Mouse (Mus musculus): ENCODE results near the gene Smtnl2. TPM values are rescaled to one million over a fixed set of nuclear protein-coding genes. Genes with fewer than 3 reads are reported as not detected.
A peak's percentile ranks its signal among the peaks of the same experiment; 100 is the strongest.
"Not testable (repeated sequence)": the region's sequence is repeated elsewhere in the genome, so short reads cannot be mapped to it uniquely, and the experiment has no call there.

Gene Smtnl2
- polyA plus RNA-seq, 1 experiment from 2014 or later = 11.3 TPM

DNA sequence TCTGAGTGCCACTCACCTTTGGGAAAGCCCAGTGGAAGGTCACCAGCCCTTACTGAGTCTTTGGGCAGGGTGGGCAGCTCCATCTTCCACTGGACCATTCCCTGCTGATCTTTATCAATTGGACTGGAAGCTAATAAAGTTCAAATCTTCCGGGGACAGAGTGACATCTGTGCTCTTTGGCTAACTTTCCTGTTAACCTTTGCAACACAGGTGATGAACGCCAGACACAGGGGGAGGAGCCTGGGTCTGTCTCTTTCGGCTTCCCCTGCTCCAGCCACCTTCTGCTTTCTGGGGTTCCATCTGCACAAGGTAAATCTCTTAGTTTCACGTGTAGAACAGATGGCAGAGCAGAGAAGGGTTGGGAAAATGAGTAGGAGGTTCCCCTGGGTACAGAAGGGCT, 26.9 kb upstream of the Smtnl2 start:
- Histone ChIP-seq H3K9ac (no peak overlapping the region), H3K4me2 (no peak overlapping the region), H3K36me3 (peaks cover 13% of the 10 kb centered on the region), H3K27ac (no peak overlapping the region), H3K4me1 (peaks cover 21% of the 10 kb centered on the region), H3K27me3 (replicated peaks) (peaks cover 4% of the 10 kb centered on the region; the same call in 1 of the 2 replicates), H3K4me3 (no peak overlapping the region), H3K9me3 (replicated peaks) (no peaks in the 10 kb centered on the region)
- ATAC-seq = no peak
- WGBS (ENCODE audit: insufficient replicate concordance) = 44% methylated on average over 4 of the region's 4 CpGs

- H3K9ac ChIP-seq = no peak overlapping the region
- H3K9me3 ChIP-seq (replicated peaks) = no peaks in the 10 kb centered on the region
- H3K4me3 ChIP-seq = no peak overlapping the region
- ATAC-seq = no peak
- H3K27ac ChIP-seq = no peak overlapping the region
- no peaks in the 10 kb centered on the region for H3K36me3 ChIP-seq
- H3K4me2 ChIP-seq = no peak overlapping the region
- WGBS (ENCODE audit: insufficient replicate concordance) = 78% methylated on average over 16 of the region's 16 CpGs
- H3K27me3 ChIP-seq (replicated peaks) = peaks cover 4% of the 10 kb centered on the region; the same call in 1 of the 2 replicates
- H3K4me1 ChIP-seq = peaks cover 7% of the 10 kb centered on the region
These were observed 25.5 kb upstream of the Smtnl2 start for GRCm38 (mm10) chr11:72436756-72437650.

- H3K36me3 ChIP-seq = no peaks in the 10 kb centered on the region
- no peak overlapping the region for H3K9ac ChIP-seq
- peaks cover 4% of the 10 kb centered on the region; the same call in 1 of the 2 replicates for H3K27me3 ChIP-seq (replicated peaks)
- ATAC-seq = no peak
- WGBS (ENCODE audit: insufficient replicate concordance) = 70% methylated on average over 5 of the region's 5 CpGs
- no peaks in the 10 kb centered on the region for H3K4me1 ChIP-seq
- H3K27ac ChIP-seq = no peak overlapping the region
- H3K4me3 ChIP-seq = no peak overlapping the region
- H3K9me3 ChIP-seq (replicated peaks) = no peaks in the 10 kb centered on the region
- H3K4me2 ChIP-seq = no peak overlapping the region
These were observed 24.8 kb upstream of the Smtnl2 start for GRCm38 (mm10) chr11:72436271-72436670.

DNA sequence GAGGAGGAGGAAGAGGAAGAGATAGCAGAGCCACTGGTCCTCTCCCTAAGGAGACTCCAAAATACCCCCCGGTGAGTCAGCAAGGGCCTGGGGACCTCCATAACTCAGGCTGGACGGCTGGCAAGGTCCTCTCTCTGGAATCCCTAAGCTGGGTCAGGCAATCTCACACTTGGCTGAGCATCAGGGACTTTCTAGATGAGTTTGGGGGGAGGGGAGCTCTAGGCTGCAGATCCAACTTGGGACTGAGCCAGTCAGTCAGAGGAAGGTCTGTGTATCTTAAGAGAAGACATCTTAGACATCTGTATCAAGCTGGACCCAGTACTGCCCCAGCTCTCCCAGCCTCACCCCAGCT, 24.2 kb upstream of the Smtnl2 start:
- Histone ChIP-seq H3K9me3 (replicated peaks) (no peaks in the 10 kb centered on the region), H3K4me3 (no peak overlapping the region), H3K27ac (no peak overlapping the region), H3K27me3 (replicated peaks) (peaks cover 4% of the 10 kb centered on the region; the same call in 1 of the 2 replicates), H3K9ac (no peak overlapping the region), H3K4me2 (no peak overlapping the region), H3K36me3 (no peaks in the 10 kb centered on the region), H3K4me1 (no peaks in the 10 kb centered on the region)
- 40% methylated on average over 2 of the region's 2 CpGs for WGBS (ENCODE audit: insufficient replicate concordance)
- ATAC-seq = 0 out of 2 replicates have a peak, but pooled peaks have one; percentile 14

DNA sequence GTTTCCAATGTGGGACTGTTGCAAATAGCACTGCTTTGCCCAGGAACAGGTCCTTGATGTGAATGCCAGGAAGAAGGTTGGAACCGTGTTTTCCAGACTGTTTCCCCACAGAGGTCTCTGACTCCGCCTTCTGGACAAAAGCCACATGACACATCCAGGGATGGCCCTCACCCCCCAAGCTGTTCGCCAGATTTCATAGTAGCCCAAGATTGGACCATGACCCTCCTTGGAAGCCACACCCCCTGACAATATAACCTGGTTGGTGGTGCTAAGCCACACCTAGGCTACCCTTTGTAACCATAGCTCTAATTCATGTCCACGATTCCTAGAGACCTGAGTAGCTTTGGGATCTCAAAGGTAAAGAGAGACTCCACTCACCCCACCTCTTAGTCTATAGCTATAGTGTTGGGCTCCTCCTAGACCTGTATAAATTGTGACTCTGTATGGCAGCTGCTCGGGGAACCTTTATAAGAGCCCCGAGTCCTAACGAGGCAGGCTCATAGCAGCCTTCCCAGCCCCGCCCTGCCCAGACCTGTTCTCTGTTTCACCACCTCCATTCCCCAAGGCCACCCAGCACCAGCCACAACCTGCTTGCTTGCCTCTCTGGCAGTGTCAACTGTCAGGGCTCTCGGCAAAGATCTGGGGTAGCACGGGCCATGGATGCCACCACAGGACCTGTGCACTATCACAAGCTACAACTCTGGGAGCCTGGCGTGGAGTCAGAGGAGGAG, 23.6 kb upstream of the Smtnl2 start, which contains the start of gene Ggt6:
Gene Ggt6 (plus strand): TSS at position 564 of the 731 bp plus-strand sequence.
- H3K9me3 ChIP-seq (replicated peaks) = no peaks in the 10 kb centered on the region
- H3K4me1 ChIP-seq = no peaks in the 10 kb centered on the region
- H3K9ac ChIP-seq = no peak within 1 kb of the TSS
- no peak within 1 kb of the TSS for H3K4me3 ChIP-seq
- no peaks in the 10 kb centered on the region for H3K36me3 ChIP-seq
- no peak within 1 kb of the TSS for H3K27ac ChIP-seq
- H3K27me3 ChIP-seq (replicated peaks) = peaks cover 4% of the 10 kb centered on the region; the same call in 1 of the 2 replicates
- 55% methylated on average over 11 of the region's 11 CpGs for WGBS (ENCODE audit: insufficient replicate concordance)
- 0 out of 2 replicates have a peak, but pooled peaks have one; percentile 18 for ATAC-seq
- H3K4me2 ChIP-seq = no peak within 1 kb of the TSS

DNA sequence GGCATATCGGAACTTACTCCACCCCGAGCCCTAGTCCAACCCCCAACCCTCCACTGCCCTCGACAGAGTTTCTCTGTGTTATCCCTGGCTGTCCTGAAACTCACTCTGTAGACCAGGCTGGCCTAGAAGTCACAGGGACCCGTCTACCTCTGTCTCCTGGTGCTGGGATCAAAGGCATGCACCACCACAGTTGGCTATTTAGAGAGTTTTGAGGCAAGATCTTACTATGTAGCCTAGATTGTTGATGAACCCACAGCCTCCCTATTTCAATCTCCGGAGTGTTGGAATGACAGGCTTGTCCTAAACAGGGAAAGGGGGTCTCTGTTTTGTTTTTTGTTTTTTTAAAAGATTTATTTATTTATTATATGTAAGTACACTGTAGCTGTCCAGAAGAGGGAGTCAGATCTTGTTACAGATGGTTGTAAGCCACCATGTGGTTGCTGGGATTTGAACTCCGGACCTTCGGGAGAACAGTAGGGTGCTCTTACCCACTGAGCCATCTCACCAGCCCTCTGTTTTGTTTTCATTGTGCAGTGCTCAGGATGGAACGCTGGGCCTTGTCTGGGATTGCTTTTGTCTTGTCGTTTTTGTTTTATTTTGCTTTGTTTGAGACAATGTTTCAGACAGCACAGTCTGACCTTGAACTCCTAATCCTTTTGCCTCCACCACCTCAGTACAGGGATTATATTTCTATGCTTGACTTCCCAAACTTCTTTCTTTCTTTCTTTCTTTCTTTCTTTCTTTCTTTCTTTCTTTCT, 19.0 kb upstream of the Smtnl2 start:
- H3K27me3 ChIP-seq (replicated peaks); ATAC-seq; H3K4me2 ChIP-seq; H3K9ac ChIP-seq; H3K4me1 ChIP-seq; H3K9me3 ChIP-seq (replicated peaks); H3K4me3 ChIP-seq; H3K27ac ChIP-seq; H3K36me3 ChIP-seq: not testable (repeated sequence)
- 61% methylated on average over 9 of the region's 9 CpGs for WGBS (ENCODE audit: insufficient replicate concordance)

DNA sequence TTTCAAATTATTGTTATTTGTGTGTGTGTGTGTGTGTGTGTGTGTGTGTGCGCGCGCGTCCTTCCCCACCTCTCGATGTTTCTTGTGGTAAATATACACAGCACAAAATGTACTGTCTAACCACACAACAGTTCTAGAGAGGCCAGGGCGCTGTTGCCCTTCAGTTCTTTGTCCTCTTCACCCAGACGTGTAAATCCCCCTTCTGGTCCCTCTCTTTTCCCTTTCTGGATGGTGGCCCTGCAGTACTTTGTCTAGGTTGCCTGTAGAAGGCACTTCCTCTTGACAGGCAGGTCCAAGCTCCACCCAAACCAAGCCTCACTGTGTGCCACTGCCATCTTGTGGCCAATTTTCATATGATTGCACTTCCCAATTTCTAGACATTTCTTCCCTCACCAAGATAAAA, 17.8 kb upstream of the Smtnl2 start:
- peak overlapping the region; percentile 48; the same call in 1 of the 2 replicates for H3K27ac ChIP-seq
- H3K9me3 ChIP-seq (replicated peaks) = no peaks in the 10 kb centered on the region
- H3K4me2 ChIP-seq = peak overlapping the region; percentile 63
- no peaks in the 10 kb centered on the region for H3K27me3 ChIP-seq (replicated peaks)
- peaks cover 10% of the 10 kb centered on the region for H3K4me1 ChIP-seq
- peak overlapping the region; percentile 38 for H3K4me3 ChIP-seq
- 33% methylated on average over 7 of the region's 7 CpGs for WGBS (ENCODE audit: insufficient replicate concordance)
- peak overlapping the region; percentile 31; the same call in 1 of the 2 replicates for H3K9ac ChIP-seq
- H3K36me3 ChIP-seq = no peaks in the 10 kb centered on the region
- peak; percentile 74 for ATAC-seq

- ATAC-seq = peak; percentile 74
- WGBS (ENCODE audit: insufficient replicate concordance) = 3% methylated on average over 5 of the region's 5 CpGs
- peaks cover 10% of the 10 kb centered on the region for H3K4me1 ChIP-seq
- no peak overlapping the region for H3K27ac ChIP-seq
- no peaks in the 10 kb centered on the region for H3K27me3 ChIP-seq (replicated peaks)
- H3K4me3 ChIP-seq = peak overlapping the region; percentile 38; the same call in 1 of the 2 replicates
- H3K36me3 ChIP-seq = no peaks in the 10 kb centered on the region
- H3K4me2 ChIP-seq = peak overlapping the region; percentile 63
- H3K9ac ChIP-seq = peak overlapping the region; percentile 31; the same call in 1 of the 2 replicates
- no peaks in the 10 kb centered on the region for H3K9me3 ChIP-seq (replicated peaks)
These were observed 17.2 kb upstream of the Smtnl2 start for GRCm38 (mm10) chr11:72428694-72429093.

DNA sequence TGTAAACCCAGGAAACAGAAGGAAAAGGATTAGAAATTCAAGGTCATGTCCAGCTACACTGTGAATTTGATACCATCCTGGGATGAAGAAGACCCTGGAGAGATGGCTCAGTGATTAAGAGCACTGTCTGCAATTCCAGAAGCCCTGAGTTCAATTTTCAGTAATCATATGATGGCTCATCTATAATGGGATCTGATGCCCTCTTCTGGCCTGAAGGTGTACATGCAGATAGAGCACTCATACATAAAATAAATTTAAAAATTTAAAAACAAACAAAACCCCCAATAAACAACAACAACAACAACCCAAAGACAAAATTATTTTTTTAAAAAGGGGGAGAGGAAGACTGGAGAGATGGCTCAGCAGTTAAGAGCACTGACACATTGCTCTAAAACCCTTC, 15.4 kb upstream of the Smtnl2 start:
- no peaks in the 10 kb centered on the region for H3K27me3 ChIP-seq (replicated peaks)
- H3K27ac ChIP-seq = no peak overlapping the region
- H3K4me2 ChIP-seq = no peak overlapping the region
- peaks cover 10% of the 10 kb centered on the region for H3K4me1 ChIP-seq
- no peak for ATAC-seq
- H3K9me3 ChIP-seq (replicated peaks) = no peaks in the 10 kb centered on the region
- no peak overlapping the region for H3K9ac ChIP-seq
- H3K36me3 ChIP-seq = no peaks in the 10 kb centered on the region
- H3K4me3 ChIP-seq = no peak overlapping the region

DNA sequence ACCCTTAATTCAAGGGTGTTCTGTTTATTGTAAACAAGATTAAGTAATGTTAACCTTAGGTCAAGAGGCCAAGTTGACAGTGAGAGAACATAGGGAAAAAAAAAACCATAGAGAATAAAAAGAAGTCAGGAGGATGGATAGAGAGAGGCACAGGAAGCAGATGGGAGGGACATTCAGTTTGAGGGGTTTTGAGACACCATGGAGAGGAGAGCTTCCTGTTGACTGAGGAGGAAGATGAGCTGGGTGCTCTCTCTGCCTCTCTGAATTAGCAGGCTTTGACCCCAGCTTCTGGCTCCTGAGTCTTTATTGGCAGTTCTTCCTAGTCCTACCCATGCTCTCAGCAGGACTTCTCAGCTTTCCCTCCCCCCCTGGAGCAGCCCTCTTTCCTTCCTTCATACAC, 13.7 kb upstream of the Smtnl2 start:
- ATAC-seq = no peak

DNA sequence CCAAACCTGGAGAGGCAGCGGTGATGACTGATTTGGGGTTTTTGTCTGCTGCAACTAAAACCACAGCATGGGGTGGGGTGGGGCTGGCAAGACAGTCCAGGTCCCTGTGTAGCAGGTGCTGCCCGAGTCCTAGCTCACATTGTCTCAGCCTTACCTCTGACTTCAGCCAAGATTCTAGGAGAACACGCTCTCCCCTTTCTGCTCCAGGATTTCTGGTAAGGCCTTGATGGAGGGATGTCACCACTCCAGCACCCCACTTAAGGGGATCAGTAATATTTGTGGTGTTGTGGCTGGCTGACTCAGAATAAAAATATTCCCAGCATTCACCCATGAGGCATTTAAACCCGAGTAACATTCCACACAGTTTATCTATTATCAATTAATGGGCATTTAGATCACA, 12.2 kb upstream of the Smtnl2 start:
- Histone ChIP-seq H3K4me3 (no peak overlapping the region), H3K27me3 (replicated peaks) (no peaks in the 10 kb centered on the region), H3K36me3 (no peaks in the 10 kb centered on the region), H3K27ac (no peak overlapping the region), H3K9me3 (replicated peaks) (no peaks in the 10 kb centered on the region), H3K4me2 (no peak overlapping the region), H3K9ac (no peak overlapping the region), H3K4me1 (peaks cover under 1% of the 10 kb centered on the region)
- 63% methylated on average over 4 of the region's 4 CpGs for WGBS (ENCODE audit: insufficient replicate concordance)
- no peak for ATAC-seq

More for the DNA sequence above, 13.7 kb upstream of the Smtnl2 start:
- Histone ChIP-seq H3K36me3 (no peaks in the 10 kb centered on the region), H3K9ac (no peak overlapping the region), H3K4me1 (peaks cover 10% of the 10 kb centered on the region), H3K9me3 (replicated peaks) (no peaks in the 10 kb centered on the region), H3K27me3 (replicated peaks) (no peaks in the 10 kb centered on the region), H3K27ac (no peak overlapping the region), H3K4me2 (no peak overlapping the region), H3K4me3 (no peak overlapping the region)
